Mouse (Mus musculus) adipocyte (in vitro differentiated cells): ENCODE results near the gene Rab11fip3.

Experiments
- DNase-seq: peaks from one replicate; pipeline ENCODE4 v3.0.0-alpha.2; 2016; ENCODE audit warnings: low spot score

Rab11fip3 gene

DNA sequence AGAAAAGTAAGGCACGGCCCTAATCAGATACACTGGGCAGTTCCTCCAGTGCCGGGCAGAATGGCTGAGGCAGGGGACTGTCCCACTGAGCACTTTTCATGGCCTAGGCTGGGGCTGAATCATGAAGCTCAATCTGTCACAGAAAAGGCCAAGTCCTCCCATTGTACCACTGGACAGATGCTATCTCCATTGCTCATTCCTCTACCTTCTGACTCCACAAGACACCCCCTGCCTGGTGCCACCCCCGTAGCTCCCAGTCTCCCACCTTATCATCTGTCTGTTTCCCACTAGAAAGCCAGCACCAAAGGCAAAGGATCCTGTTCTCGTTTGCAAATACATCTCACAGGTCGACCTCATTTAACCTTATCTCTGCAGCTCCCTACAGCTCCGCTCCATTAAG, 37.3 kb downstream of the Rab11fip3 start:
- DNase-seq: no peak

DNA sequence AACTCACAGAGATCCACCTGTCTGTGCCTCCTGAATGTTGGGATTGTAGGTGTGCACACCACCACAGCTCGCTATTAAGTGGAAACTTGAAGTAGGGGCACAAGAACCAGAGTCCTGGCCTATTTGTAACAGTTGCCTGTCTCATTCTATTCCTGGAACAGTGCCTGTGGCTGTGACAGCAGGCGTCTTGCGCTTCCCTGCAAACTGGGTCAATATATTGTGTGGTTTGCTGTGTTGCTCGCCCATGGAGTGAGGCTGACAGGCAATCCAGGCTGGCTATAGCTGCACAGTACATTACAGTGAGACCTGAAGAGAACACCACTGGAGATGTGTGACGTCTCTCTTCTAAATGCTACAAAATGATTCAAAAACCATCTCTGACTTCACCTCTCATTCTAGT, 37.8 kb downstream of the Rab11fip3 start:
- no peak for DNase-seq

DNA sequence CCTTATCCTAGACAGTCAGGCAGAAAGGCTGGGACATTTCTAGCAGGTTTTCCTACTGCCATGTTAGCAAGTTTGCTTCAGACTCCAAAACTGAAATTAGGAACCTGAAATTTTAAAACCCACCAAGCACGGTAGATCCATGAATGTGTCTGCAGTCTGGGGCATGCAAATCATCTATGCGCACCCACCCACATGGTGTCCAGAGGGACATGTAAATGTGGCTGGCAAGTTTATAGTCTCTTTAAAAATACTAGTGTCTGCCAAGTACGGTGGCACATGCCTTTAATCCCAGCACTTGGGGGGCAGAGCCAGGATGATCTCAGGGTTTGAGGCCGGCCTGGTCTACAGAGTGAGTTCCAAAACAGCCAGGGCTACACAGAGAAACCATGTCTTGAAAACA, 41.1 kb downstream of the Rab11fip3 start:
- no peak for DNase-seq

DNA sequence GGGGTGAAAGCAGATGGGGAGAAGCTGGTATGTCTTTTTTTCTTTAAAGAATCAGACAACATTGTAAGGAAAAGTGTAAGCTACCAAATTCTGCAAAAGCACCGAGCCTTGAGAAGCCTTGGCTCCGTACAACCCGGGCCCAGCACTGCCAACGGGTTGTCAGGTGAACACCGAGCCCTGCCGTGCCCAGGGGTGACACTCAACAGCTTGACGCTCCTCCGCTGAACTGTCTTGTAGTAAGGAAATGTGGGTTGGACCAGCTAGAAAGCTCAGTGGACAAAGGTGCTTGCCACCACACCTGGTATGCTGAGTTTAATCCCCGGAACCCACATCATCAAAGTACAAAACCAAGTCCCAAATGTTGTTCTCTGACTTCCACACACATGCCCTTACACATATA, 44.7 kb downstream of the Rab11fip3 start:
- DNase-seq: no peak

DNA sequence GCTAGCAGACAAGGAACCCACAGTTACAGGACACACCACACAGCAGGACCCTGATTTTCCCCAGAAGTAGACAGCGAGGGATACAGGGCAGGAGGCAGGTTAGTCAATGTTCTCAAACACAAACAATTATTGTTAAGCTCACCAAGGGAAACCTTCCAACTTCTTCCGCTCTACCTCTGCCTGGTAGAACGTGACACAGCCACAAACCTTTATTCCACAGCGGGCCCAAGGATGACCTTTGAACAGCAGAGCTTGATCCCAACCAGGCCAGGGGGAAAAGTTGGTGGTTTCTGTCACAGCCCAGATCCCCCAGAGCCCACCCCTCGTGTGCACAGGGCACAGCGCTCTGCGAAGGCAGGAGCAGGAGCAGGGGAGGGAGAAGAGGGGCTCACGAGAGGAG, 45.4 kb downstream of the Rab11fip3 start:
- DNase-seq: no peak

DNA sequence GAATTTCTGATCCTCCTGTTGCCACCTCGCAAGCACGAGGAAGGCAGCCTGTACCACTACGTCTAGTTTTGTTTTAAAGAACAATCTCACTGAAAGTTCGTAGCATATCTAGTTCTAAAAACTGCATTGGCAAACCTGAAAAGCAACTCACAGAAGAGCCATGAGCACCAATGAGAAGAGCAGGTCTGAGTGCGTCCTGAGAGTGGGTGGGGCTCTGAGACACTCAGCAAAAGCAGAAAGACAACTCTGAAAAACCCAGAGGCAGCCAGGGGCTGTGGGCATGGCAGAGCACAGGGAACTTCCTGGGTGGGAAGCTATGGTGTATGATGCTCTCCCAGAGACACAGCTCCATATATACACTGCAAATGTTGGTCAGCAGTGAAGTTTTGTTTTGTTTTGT, 46.2 kb downstream of the Rab11fip3 start:
- DNase-seq: no peak

DNA sequence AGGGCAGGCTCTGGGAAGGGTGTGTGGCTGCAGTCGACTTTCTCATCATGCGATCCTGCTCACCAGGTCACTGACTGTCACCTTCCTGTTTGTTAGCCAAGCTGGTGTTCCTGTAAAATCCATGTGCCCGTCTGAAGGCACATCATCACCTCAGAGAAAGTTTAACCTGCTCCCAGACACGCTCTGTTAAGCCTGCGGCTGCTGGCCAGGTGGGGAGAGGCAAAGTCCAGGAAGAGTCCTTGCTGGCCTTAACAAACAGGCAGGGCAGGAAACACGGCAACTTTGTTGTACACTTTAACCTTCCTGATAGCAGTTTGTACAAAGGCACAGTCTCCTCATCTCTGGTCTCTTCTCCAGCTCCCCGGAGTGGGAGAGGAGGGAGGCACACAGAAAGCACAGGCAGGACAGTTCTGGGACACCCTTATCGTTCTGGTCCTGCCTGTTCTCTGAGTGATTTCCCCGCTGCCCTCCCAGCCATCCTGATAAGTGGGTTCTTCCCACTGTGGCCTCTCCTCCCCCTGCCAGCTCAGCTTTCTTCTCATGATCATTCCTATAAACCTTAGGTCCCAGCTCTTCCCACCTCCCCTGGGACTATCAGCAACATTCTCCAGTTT, 47.5 kb downstream of the Rab11fip3 start:
- DNase-seq: no peak

DNA sequence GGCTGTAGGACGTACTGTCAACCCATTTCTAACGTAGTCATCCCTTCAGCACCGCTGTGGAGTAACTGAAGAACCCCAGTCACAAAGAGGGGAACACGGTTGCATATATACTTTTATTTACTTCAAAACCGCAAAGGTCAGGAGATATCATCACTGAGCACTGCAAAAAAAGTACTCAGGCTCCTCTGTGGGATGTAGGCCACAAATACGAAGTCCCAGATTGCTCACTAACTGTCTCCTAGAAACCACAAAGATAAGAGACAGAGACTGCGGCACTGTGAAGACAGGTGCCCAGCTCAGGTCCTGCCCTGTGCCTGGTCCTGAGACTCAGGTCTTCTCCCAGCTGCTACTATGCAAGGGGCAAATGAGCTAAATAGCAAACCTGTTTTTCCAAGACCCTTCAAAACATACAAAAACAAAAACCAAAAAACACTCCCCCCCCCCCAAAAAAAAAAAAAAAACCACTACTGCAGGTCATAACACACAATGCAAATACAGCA, 48.5 kb downstream of the Rab11fip3 start:
- no peak for DNase-seq

DNA sequence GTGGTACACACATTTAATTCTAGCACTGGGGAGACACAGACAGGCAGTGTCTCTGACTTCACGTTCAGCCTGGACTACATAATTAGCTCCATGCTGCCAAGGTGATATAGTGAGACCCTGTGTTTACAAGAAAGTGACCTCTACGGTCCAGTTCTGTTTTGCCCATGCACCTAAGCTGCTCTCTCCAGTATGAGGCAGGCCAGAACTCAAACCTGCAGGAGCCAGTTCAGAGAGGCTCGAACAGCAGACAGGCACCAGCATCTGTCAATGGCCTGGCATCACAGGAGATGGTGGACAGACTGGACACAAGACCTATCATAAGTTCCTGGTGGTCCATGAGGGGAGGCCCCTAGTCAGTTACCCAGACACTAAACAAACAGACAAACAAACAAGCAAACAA, 51.0 kb downstream of the Rab11fip3 start:
- no peak for DNase-seq

DNA sequence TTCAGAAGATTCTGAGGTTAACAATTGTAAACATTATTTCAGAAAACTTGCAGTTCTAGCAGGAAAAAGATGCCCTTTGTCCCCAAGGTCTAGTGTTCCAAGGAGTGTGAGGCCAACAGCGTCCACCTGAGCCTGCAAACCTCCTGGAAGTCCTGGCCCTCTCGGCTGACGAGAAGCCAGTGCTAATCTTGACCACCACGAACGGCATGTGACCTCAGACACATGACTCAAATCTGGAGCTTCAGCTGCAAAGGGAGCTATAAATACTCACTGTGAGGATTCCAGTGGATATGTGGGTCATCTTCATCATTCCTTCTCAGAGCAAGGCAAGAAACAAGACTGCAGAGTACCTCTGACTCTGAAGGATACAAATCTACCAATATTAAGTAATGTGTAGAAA, 51.4 kb downstream of the Rab11fip3 start:
- DNase-seq: no peak

DNA sequence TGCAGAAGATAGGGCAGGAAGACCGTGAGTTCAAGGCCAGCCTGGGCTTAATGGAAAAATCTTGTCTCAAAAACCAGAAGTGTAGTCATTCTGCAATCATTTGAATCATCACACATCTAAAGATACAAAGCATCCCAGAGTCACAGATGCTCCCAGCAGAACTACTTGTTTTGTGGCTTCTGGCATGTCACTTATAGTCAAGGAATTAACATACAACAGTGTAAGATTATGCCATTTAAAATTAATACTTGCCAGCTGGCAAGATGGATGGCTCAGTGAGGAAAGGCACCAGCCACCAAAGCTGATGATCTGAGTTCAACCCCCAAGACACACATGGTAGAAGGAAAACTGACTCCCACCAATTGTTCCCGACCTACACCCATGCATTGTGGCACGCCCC, 52.3 kb downstream of the Rab11fip3 start:
- DNase-seq: no peak

DNA sequence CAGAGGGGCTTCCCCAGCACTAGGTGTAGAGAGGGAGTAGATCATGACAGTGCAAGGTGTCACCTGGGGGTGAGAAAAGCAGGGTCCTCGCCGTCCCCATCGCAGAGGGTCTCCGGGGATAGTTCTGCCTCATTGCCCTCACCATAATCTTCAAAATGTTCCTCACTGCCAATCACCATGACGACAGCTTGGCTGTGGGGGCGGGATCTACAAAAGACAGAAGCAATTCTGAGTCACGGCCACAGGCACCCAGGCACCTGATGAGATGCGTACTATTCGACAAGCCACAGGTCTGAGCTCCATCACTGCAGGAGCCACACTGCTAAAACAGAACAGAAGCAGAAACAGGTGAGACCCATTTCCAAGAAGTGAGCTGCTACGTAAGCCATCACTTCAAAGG, 55.6 kb downstream of the Rab11fip3 start:
- no peak for DNase-seq

DNA sequence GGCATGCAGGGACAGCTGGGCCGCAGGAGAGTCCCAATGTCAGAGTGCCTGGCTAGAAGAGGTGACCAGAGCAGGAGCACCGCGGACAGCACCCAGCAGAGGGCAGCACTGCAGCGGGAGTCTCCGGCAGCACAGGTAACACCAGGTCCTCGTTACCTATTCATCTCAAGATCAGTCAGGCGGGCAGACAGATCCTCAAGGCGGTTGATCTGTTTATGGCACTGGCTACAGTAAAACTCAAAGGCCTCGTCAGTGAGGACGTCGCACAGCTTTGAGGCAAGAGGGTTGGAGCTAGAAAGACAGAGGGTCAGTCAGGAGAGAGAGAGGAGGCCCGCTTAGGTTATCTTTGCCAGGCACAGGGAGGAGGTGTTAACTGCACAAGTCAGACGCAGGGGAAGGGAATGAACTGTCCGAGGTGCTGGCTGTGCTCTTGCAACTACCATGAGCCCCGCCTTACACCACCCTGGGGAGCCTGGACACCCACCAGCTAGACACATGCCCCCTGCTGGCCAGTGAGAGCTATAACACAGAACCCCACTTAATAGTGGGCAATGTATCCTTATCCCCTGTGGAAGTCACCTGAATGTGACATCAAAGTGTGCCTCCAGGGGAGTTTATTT, 57.4 kb downstream of the Rab11fip3 start:
- peak; percentile 71 for DNase-seq

DNA sequence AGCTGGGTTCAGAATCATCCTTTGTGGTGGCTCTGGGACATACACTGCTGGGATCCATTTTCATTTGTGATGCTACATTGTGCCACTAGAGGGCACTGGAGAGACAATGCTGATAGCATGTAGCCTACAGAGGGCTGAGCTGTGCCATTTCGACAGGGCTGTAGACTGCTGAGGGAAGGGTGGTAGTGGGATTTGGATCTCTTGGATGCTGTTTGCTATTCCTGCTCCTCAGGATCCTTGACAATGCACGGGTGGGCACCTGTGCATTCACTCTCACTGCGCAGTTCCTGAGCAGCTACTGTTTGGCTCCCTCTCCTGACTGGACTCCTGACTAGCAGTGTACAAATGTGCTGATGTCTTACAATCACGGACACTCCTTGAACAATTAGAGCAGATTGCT, 59.8 kb downstream of the Rab11fip3 start:
- peak; percentile 94 for DNase-seq

DNA sequence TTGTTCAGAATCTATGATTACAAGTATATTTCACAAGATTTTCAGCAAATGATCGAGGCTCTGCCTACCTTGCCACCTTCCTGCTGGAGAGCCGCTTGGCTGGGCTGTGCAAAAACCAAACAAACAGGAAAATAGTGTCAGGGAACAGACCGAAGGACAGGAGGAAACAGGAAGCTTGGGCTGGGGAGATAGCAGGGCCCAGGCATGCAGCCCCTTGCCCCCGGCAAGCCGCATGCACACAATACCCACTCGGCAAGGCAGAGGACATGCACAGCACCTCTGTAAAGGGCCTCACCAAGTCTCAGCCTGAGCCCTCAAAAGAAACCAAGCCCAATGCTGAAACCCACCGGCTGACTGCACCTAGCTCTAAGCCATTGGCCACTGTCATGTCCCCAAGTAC, 60.6 kb downstream of the Rab11fip3 start:
- no peak for DNase-seq

DNA sequence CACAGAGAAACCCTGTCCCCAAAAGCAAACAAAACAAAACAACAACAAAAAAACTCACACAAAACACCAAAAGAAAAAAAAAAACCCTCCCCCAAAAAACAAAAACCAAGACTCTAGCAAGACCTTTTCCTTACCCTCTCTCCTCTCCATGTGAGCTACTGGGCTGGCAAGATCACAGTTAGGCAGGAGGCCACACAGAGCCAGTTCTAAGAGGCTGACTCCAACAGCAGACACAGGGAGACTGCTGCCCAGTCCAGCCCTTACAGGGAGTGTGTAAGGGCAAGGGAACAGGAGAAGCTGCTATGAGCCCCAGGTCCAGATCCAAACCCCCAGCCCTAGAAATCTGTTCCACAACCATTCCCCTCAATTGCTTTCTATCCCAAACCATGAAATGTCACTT, 61.0 kb downstream of the Rab11fip3 start:
- peak; percentile 96 for DNase-seq

DNA sequence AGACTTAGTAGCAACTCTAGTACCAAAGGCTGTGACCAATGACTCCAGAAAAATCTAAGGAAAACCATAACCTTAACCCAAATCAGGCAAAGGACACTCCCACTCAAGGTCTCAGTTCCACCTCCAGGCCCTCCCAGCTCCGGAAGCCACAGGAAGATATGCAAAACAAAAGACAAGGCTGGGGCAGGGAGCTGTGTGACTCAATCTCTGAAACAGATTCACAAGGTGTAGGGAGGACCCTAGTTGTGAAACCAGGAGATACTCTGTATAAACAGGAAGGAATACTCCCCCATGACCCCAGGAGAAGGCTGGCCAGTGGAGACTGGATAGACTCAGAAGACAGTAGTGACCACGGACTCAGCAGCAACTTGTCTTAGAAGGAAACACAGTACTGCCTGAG, 61.7 kb downstream of the Rab11fip3 start:
- peak; percentile 58 for DNase-seq

DNA sequence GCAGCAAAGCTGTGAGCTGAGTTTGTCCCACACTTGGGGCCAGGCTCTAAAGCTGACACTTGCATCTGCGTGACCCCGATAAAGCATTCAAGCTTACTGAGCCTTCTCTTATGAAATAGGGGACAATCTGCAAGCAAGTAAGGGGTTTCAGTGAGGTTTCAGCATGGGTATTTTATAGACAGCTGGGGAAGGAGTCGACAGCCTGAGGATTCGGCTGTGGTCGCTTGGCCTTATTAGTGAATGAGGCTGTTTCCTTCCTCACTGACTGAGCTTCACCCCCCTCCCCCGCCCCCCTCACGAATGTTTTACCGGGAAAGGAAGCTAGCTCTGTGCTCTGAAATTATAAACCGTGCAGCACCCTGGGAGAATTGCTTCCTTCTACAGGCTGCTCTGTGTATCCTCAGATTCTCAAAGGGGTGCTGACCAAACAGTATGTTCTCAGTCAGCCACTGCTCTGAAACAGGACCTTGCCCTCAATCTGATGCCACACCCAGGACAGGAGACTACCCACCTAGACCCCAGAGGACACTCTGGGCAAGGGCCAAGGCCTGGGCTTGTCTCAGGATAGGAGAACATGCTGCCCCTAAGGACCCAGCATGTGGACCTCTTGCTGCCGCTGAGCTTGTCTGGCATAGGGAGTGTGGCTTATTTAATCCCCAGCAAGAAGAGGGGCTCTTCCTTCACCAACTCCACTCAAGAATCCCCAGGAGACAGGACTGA, 63.5 kb downstream of the Rab11fip3 start:
- DNase-seq: no peak

DNA sequence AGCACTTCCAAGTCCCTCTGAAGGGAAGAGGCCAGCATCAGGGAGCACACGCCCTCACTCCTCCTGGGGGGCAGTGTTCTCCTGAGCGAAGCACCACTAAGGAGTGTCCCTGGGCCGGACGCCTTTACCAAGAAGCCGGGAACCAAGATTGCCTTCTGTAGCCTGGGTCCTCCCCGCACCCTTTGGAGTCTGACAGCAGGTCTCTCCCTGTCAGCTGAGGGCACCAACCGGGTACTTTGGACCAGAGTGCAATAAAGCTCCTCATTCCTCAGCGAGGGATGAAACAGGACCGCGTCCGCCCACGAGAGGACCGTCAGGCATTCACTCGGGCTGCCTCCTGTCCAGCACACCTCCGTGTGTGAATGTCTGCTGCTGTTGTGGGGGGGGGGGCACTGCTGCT, 64.6 kb downstream of the Rab11fip3 start:
- no peak for DNase-seq

DNA sequence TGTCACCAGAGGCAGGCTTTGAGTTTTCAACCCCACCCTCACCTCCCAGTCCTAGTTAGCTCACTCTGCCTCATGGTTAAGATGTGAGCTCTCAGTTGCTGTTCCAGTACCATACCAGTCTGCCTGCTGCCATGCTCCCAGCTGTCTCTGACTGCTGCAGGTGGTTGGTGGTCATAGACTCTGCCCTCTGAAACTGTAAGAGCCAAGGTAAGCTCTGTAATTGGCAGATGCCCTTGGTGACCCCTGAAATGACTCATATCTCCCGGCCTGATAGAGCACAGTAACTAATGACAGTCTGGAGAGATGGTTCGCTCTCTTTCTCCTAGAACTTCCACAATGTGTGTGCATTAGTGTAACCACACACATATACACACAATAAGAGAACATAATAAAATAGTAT, 65.5 kb downstream of the Rab11fip3 start:
- DNase-seq: no peak

DNA sequence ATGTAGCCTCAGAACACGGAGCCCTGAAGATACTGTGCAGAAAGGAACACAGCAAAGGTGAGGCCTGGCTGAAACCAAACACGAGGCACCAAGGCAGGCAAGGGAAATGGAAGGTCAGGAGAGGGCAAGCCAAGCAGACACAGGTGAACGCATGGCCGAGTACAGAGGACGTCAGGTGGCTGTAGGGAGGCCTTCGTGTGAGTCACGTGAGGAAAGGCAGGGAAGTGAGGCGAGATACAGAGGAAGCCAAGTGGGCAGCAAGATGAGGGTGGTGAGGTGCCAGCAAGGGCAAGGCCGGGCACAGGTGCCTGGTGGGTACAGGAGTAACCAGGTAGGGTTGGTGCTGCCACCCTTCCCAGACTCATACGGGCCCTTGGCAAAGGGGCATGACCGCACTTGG, 70.9 kb downstream of the Rab11fip3 start:
- DNase-seq: no peak

DNA sequence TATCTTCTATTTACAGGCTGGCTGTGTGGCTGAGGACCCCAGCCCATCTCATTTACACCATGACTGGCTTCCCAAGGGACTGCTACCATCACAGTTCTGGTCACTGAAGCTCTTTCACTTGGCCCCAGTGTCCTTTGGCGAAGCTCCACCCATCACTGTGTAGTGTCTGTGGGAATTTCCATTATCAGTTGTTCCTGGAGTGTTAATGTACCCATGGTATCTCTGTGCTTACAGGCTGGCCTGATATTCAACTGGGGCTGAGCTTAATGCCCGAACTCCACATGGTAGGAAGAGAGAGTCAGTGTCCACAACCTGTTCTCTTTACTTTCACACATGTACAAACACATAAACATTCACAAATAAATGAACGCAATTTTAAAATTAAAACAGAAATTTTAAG, 75.9 kb downstream of the Rab11fip3 start:
- no peak for DNase-seq

DNA sequence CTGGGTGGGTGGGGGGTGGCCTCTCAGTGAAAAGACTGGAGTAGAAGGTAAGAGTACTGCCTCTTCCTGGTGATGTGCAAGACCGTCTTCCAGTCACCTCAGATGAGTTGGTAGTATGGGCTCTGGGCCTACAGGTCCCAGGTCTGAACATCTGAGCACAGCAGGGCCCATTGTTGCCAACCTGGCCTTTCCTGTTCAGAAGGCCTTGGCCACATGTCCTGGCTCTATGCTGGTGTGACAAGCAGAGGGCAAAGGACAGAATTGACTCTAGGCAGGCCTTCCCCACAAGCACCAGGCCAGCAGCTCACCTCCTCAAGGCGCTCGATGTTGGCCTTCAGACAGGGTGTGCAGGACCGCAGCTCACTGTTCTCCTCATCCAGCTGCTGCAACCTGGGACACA, 77.1 kb downstream of the Rab11fip3 start:
- no peak for DNase-seq

DNA sequence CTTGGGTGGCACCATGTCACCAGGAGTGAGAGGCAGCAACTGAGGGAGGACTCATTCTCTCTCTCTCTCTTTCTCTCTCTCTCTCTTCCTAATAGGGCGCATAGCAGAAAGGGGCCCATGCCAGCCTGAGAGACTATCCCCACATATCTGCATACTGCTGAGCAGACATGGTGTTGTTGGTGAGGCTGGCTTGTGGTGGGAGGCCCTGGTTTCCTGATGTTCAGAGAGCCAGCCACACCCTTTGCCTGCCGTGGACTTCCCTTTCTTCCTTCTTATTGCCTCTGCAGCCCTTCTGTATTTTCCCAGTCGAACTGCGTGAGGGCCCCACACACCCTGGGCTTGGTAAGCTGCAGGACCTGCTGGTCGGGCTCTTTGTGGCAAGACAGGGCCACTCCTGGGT, 79.0 kb downstream of the Rab11fip3 start:
- DNase-seq: no peak
